Mouse (Mus musculus) bone marrow macrophage, adult 2 months (primary cell): Measurements from ENCODE around the gene Cd36.

ENCODE experiments used
- CTCF ChIP-seq: IDR thresholded peaks from 2 replicates; pipeline ENCODE4 v1.5.1; 2012; ENCODE audit warnings: low read depth, mild to moderate bottlenecking, low read length, moderate library complexity
- POLR2A ChIP-seq: IDR thresholded peaks from 2 replicates; pipeline ENCODE4 v1.6.1; 2012; ENCODE audit warnings: mild to moderate bottlenecking, low read depth, low read length, borderline replicate concordance

DNA sequence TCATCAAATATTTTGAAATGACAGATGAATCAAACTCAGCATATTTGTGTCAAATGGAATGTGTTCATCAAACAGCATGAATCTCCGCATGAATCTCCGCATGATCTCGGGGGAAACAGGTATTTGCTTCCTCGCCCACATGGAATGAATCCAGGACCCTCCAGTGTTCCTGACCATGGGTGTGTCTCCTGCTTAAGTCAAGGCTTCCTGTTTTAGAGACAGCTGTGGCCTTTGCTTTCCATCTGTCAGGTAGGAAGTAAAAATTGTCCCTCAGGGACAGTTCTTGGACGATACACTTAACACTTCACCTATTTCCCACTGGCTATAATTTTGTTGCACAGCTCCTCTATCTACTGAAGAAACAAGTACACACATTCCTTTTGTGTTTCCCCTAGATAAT is 30.4 kb upstream of the Cd36 start:
- no peak for TF ChIP-seq CTCF
- no peak for TF ChIP-seq POLR2A
